Mouse (Mus musculus) c-Kit-negative CD71-positive TER-119-positive erythroid progenitor cells, embryonic 14.5 days (primary cell): ENCODE measurements around the gene Eif1ad.

Experiments
- DNase-seq: peaks from one replicate; pipeline ENCODE4 v3.0.0-alpha.2; 2013; ENCODE audit warnings: low read depth, low spot score

Gene Eif1ad

DNA sequence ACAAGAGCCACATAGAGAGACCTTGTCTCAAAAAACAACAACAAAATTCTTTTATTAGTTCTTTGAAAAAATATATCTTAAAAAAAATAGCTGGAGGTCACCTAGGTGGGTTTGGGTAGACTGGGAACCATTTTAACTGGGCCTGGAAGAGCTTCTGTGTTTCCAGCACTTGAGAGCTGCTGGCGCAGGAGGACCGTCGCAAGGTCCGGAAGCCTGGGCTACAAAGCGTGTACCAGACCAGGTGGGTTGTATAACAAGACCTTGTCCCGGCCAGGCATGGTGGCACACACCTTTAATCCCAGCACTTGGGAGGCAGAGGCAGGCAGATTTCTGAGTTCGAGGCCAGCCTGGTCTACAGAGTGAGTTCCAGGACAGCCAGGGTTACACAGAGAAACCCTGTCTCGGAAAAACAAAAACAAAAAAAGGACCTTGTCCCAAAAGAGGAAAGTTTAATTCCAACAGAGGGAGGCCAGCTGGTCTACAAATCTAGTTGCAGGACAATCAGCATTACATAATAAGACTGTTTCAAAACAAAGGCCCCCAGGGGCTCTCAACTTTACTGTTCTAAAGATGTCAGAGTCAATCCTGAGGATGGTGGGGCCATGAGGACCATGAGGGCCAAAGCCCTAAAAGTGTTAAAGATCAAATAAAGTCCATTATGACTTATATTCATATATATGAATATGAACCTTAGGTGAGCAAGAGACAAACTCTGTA lies 52.4 kb downstream of the Eif1ad start:
- no peak for DNase-seq

GRCm38 (mm10) chr19:5419630-5420029 lies 53.1 kb downstream of the Eif1ad start:
- no peak for DNase-seq

DNA sequence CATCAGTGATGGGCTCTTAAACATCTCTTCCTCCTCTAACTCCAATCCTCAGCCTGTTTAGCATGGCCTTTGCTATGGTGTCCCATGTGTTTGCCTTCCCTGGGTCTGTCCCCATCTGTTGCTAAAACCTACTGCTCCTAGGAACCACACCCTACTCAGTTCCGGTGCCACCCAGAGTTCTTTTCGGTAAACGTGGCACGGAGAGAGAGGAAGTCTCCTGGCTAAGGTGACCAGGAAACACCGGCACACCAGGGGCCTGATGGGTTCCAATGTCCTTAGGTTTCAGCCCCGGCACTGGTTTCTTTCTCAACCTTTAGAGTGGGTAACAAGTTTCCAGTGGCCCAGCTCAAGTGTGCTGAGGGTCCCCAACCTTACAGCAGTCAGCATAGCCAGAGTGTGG lies 54.0 kb downstream of the Eif1ad start:
- DNase-seq: no peak
